Mouse (Mus musculus) small intestine, adult 2 months (tissue): ENCODE results near the gene 1700029I15Rik. TPM values are rescaled to one million over a fixed set of nuclear protein-coding genes. Genes with fewer than 3 reads are reported as not detected.

Source experiments
- H3K27ac ChIP-seq: fragments of 200-500 bp; 2 replicates; pipeline ENCODE4 v1.5.1; 2012; ENCODE audit warnings: low read depth, low read length, control low read depth, inconsistent platforms; ENCODE audit not compliant: insufficient read depth
- H3K27me3 ChIP-seq: fragments of 200-500 bp; 2 replicates; pipeline ENCODE4 v1.6.1; 2012; ENCODE audit warnings: mild to moderate bottlenecking, moderate library complexity, low read length, inconsistent platforms; ENCODE audit not compliant: control insufficient read depth, insufficient read depth
- H3K36me3 ChIP-seq: fragments of 200-500 bp; 2 replicates; pipeline ENCODE4 v1.6.1; 2012; ENCODE audit warnings: mild to moderate bottlenecking, low read length, control low read depth, inconsistent platforms; ENCODE audit not compliant: control insufficient read depth, insufficient read depth
- H3K4me1 ChIP-seq: fragments of 200-500 bp; 2 replicates; pipeline ENCODE4 v1.6.1; 2012; ENCODE audit warnings: low read length, inconsistent platforms, mixed read lengths; ENCODE audit not compliant: control insufficient read depth, insufficient read depth, insufficient read length
- H3K4me3 ChIP-seq: fragments of 200-500 bp; 2 replicates; pipeline ENCODE4 v1.5.1; 2012; ENCODE audit warnings: low read depth, mild to moderate bottlenecking, control low read depth, inconsistent platforms, low read length, moderate library complexity
- CTCF ChIP-seq: fragments of 200-500 bp; IDR thresholded peaks from 2 replicates; pipeline ENCODE4 v1.5.1; 2012; ENCODE audit warnings: low read depth, mild to moderate bottlenecking, control low read depth, inconsistent platforms, low read length, moderate library complexity, mixed read lengths; ENCODE audit not compliant: insufficient replicate concordance, insufficient read length; ENCODE audit errors: extremely low read depth
- POLR2A ChIP-seq: fragments of 200-500 bp; IDR thresholded peaks from 2 replicates; pipeline ENCODE4 v1.6.1; 2012; ENCODE audit warnings: low read depth, mild to moderate bottlenecking, control low read depth, inconsistent platforms, low read length, moderate library complexity
- WGBS: fragments of 180-500 bp; shearing (Covaris S2); methylation state at CpG from one replicate; pipeline ENCODE4 v1.1.7; 2018; 5-methylcytosine and 5-hydroxymethylcytosine counted together
- polyA plus RNA-seq: library from polyadenylated mRNA; depleted of rRNA; stranded (reverse); fragments of >200 nt; gene quantifications from 2 replicates; pipeline ENCODE4 v1.2.3, GENCODE M21; 2012

Gene 1700029I15Rik
- polyA plus RNA-seq, 1 experiment, result 7.4 TPM

- 45% methylated on average over 9 of the region's 9 CpGs for WGBS
- Histone ChIP-seq H3K4me3 (no peak overlapping the region), H3K4me1 (peaks cover 13% of the 10 kb centered on the region), H3K27ac (peak overlapping the region; percentile 80), H3K36me3 (peaks cover 38% of the 10 kb centered on the region), H3K27me3 (no peaks in the 10 kb centered on the region)
- TF ChIP-seq POLR2A, result no peak
- no peak for TF ChIP-seq CTCF
Observed at GRCm38 (mm10) chr2:92423702-92424461, 41.5 kb downstream of the 1700029I15Rik start.

GRCm38 (mm10) chr2:92424462-92425308, 42.3 kb downstream of the 1700029I15Rik start:
- Histone ChIP-seq H3K36me3 (peaks cover 35% of the 10 kb centered on the region), H3K4me1 (peaks cover 13% of the 10 kb centered on the region)
- 73% methylated on average over 9 of the region's 9 CpGs for WGBS

GRCm38 (mm10) chr2:92425366-92425765, 43.0 kb downstream of the 1700029I15Rik start:
- WGBS, result 85% methylated on average over 4 of the region's 4 CpGs
- Histone ChIP-seq H3K27me3 (no peaks in the 10 kb centered on the region), H3K27ac (peak overlapping the region; percentile 34), H3K4me3 (no peak overlapping the region), H3K36me3 (peaks cover 30% of the 10 kb centered on the region), H3K4me1 (peaks cover 13% of the 10 kb centered on the region)
- no peak for TF ChIP-seq CTCF
- no peak for TF ChIP-seq POLR2A

More at GRCm38 (mm10) chr2:92424462-92425308, 42.3 kb downstream of the 1700029I15Rik start:
- Histone ChIP-seq H3K27me3 (no peaks in the 10 kb centered on the region), H3K4me3 (no peak overlapping the region), H3K27ac (peak overlapping the region; percentile 80)
- TF ChIP-seq CTCF (no peak), POLR2A (no peak)

GRCm38 (mm10) chr2:92426426-92426825, 44.1 kb downstream of the 1700029I15Rik start:
- Histone ChIP-seq H3K27ac (peak overlapping the region; percentile 16), H3K36me3 (peaks cover 19% of the 10 kb centered on the region), H3K27me3 (no peaks in the 10 kb centered on the region), H3K4me1 (peaks cover 20% of the 10 kb centered on the region), H3K4me3 (no peak overlapping the region)
- TF ChIP-seq POLR2A, result no peak
- TF ChIP-seq CTCF, result no peak
- WGBS, result 74% methylated on average over 3 of the region's 3 CpGs

GRCm38 (mm10) chr2:92427882-92428281, 45.5 kb downstream of the 1700029I15Rik start:
- no peaks in the 10 kb centered on the region for H3K27me3 ChIP-seq
- peaks cover 6% of the 10 kb centered on the region for H3K36me3 ChIP-seq
- no peak for TF ChIP-seq POLR2A
- TF ChIP-seq CTCF, result no peak
- WGBS, result 20% methylated on average over 6 of the region's 6 CpGs
- H3K4me1 ChIP-seq, result peaks cover 33% of the 10 kb centered on the region
- peak overlapping the region; percentile 44 for H3K27ac ChIP-seq
- H3K4me3 ChIP-seq, result no peak overlapping the region

GRCm38 (mm10) chr2:92430089-92430488, 47.8 kb downstream of the 1700029I15Rik start:
- Histone ChIP-seq H3K36me3 (peaks cover 5% of the 10 kb centered on the region; the same call in 1 of the 2 replicates), H3K4me1 (peaks cover 25% of the 10 kb centered on the region), H3K4me3 (no peak overlapping the region), H3K27ac (no peak overlapping the region), H3K27me3 (no peaks in the 10 kb centered on the region)
- TF ChIP-seq POLR2A (no peak), CTCF (no peak)
- WGBS, result 83% methylated on average over 2 of the region's 2 CpGs
